In the genomic region with DNA sequence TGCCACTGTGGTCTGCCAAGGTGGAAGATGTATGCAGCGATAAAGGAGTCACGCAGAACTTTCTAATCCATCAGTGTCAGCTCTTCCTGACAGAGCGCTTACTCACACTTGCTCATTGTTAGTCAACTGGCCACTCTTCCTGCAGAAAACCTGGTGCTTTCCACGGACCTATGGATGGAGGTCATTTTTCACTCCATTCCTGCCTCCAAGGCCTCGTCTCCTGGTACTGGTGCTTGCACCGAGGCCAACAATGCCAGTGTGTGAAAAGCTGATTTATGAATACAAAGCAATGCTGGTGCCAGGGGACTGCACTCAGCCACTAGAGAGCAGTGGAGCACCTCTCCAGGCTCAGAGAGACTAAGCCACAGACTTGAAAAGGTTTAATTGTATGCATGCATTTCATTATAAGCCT, we compare ENCODE assay signal across 10 mouse cellular contexts. TPM values are rescaled to one million over a fixed set of nuclear protein-coding genes. Genes with fewer than 3 reads are reported as not detected.
DNase-seq lines count a peak whose midpoint lies in the region; ATAC-seq and TF ChIP-seq lines count a peak whose summit lies in the region.
"Had no signal": no experiment of that assay in that cellular context is flagged by ENCODE, and none has a peak within 500 bp of the region (broad histone marks: within the 10 kb centered on the region; RNA-seq: fewer than 3 reads in every experiment).

No protein-coding gene starts in this region.

- 58% methylated on average over 6 of the region's 6 CpGs for WGBS in liver, embryonic 14.5 days (ENCODE audit: insufficient replicate concordance)
- WGBS in liver, embryonic 11.5 days = 74% methylated on average over 6 of the region's 6 CpGs
- WGBS in hindbrain, embryonic 11.5 days = 46% methylated on average over 6 of the region's 6 CpGs

- H3K36me3 ChIP-seq in liver, embryonic 14.5 days (replicated peaks; ENCODE audit: control insufficient read depth, insufficient read depth, low read depth) = peaks cover 5% of the 10 kb centered on the region; the same call in 1 of the 2 replicates
- peaks cover 11% of the 10 kb centered on the region; the same call in 1 of the 2 replicates for H3K36me3 ChIP-seq in liver, embryonic 11.5 days (ENCODE audit: control insufficient read depth, insufficient read depth, low read length)
- 0 out of 2 replicates have a peak, but pooled peaks cover 4% of the 10 kb centered on the region for H3K36me3 ChIP-seq in hindbrain, embryonic 11.5 days (ENCODE audit: control insufficient read depth, insufficient read depth, low read length)

- H3K4me3 ChIP-seq in liver, embryonic 14.5 days (ENCODE audit: insufficient read depth in 1 of 2, low read depth in 2 of 2, low read length in 2 of 2) = no peak overlapping the region
- no peak overlapping the region for H3K4me3 ChIP-seq in liver, embryonic 11.5 days (ENCODE audit: low read depth, low read length)
- H3K4me3 ChIP-seq in hindbrain, embryonic 11.5 days (ENCODE audit: low read depth, low read length) = no peak overlapping the region
- H3K4me3 ChIP-seq: heart, embryonic 15.5 days; myocyte had no signal

- H3K27ac ChIP-seq in liver, embryonic 14.5 days = no peak overlapping the region
- H3K27ac ChIP-seq in liver, embryonic 11.5 days (ENCODE audit: low read depth, low read length) = no peak overlapping the region
- peak overlapping the region; percentile 79 for H3K27ac ChIP-seq in hindbrain, embryonic 11.5 days (ENCODE audit: low read depth, low read length)
- H3K27ac ChIP-seq: heart, embryonic 15.5 days had no signal

- H3K4me2 ChIP-seq in liver, embryonic 14.5 days (ENCODE audit: low read depth) = no peak overlapping the region
- no peak overlapping the region for H3K4me2 ChIP-seq in liver, embryonic 11.5 days
- H3K4me2 ChIP-seq in hindbrain, embryonic 11.5 days (replicated peaks; ENCODE audit: low read depth, low read length) = no peak overlapping the region
- H3K4me2 ChIP-seq: heart, embryonic 15.5 days had no signal

- no peak for DNase-seq in liver, embryonic 14.5 days (ENCODE audit: low read depth in 3 of 3, low spot score in 3 of 3)
- no peak for DNase-seq in liver, embryonic 11.5 days (ENCODE audit: low spot score)
- DNase-seq in cerebellum, adult 11 months = peak; percentile 35
- DNase-seq in hindbrain, embryonic 11.5 days (ENCODE audit: low spot score) = peak; percentile 66
- peak; percentile 31 to 60 for DNase-seq in left cerebral cortex, adult 8-10 months (ENCODE audit: low spot score in 2 of 2)
- peak; percentile 32 for DNase-seq in retina, postnatal 7 days (ENCODE audit: low read depth, low spot score)
- no peak for DNase-seq in spleen, postnatal 4 days (ENCODE audit: low spot score in 2 of 2)
- no peak for DNase-seq in gastrocnemius, adult 8-10 months (ENCODE audit: low spot score in 2 of 2)

- no peaks in the 10 kb centered on the region for H3K27me3 ChIP-seq in liver, embryonic 14.5 days (ENCODE audit: control insufficient read depth, insufficient read depth, low read length)
- no peaks in the 10 kb centered on the region for H3K27me3 ChIP-seq in liver, embryonic 11.5 days (replicated peaks; ENCODE audit: control insufficient read depth, insufficient read depth, low read length)
- H3K27me3 ChIP-seq in hindbrain, embryonic 11.5 days (ENCODE audit: control insufficient read depth, insufficient read depth, low read length) = no peaks in the 10 kb centered on the region
- H3K27me3 ChIP-seq: heart, embryonic 15.5 days had no signal

- TF ChIP-seq CTCF in liver, embryonic 14.5 days (IDR thresholded peaks at IDR 0.05; ENCODE audit: low read depth) = peak; percentile 29; the same call in 1 of the 2 replicates

- H3K9ac ChIP-seq in liver, embryonic 14.5 days (replicated peaks) = no peak overlapping the region
- H3K9ac ChIP-seq in liver, embryonic 11.5 days (ENCODE audit: low read depth, low read length) = no peak overlapping the region
- no peak overlapping the region for H3K9ac ChIP-seq in hindbrain, embryonic 11.5 days (ENCODE audit: low read depth, low read length)
- H3K9ac ChIP-seq: heart, embryonic 15.5 days had no signal

- H3K9me3 ChIP-seq in liver, embryonic 14.5 days (ENCODE audit: control insufficient read depth, low read length) = no peaks in the 10 kb centered on the region
- H3K9me3 ChIP-seq in liver, embryonic 11.5 days (ENCODE audit: control insufficient read depth, low read length) = no peaks in the 10 kb centered on the region
- no peaks in the 10 kb centered on the region for H3K9me3 ChIP-seq in hindbrain, embryonic 11.5 days (ENCODE audit: control insufficient read depth, low read length)
- H3K9me3 ChIP-seq: heart, embryonic 15.5 days had no signal

- ATAC-seq in liver, embryonic 14.5 days (ENCODE audit: insufficient read depth) = no peak
- no peak for ATAC-seq in liver, embryonic 11.5 days (replicated peaks; ENCODE audit: low FRiP score)
- peak; percentile 90 for ATAC-seq in hindbrain, embryonic 11.5 days (ENCODE audit: low FRiP score)

- no peaks in the 10 kb centered on the region for H3K4me1 ChIP-seq in liver, embryonic 14.5 days (replicated peaks; ENCODE audit: control insufficient read depth in 2 of 2, insufficient read depth in 2 of 2, low read length in 1 of 2)
- H3K4me1 ChIP-seq in liver, embryonic 11.5 days (replicated peaks; ENCODE audit: control insufficient read depth, insufficient read depth, low read length) = no peaks in the 10 kb centered on the region
- no peaks in the 10 kb centered on the region for H3K4me1 ChIP-seq in hindbrain, embryonic 11.5 days (replicated peaks; ENCODE audit: control insufficient read depth, insufficient read depth, low read length)

- TF ChIP-seq EP300 in liver, embryonic 14.5 days (IDR thresholded peaks at IDR 0.05; ENCODE audit: low read depth) = no peak

RNA-seq across cellular contexts. Expression of gene Psmb7, which starts 22.3 kb away (rescaled TPM):
- 116 and 152 TPM in 2 replicates for polyA plus RNA-seq in liver, embryonic 14.5 days (2012; rRNA removed)
- 179 and 181 TPM in 2 replicates for polyA plus RNA-seq in liver, embryonic 14.5 days (2014; fragmentation: Nextera tagmentation; extraction: Ambion mirVana)
- polyA plus RNA-seq in liver, embryonic 11.5 days (2014; fragmentation: Nextera tagmentation; extraction: Ambion mirVana) = 271 and 282 TPM in 2 replicates
- polyA plus RNA-seq in hindbrain, embryonic 11.5 days (2014; fragmentation: Nextera tagmentation; extraction: Ambion mirVana) = 355 and 367 TPM in 2 replicates
- 100 to 1,000 TPM; 199 to 208 (median 202) TPM for total RNA-seq in left cerebral cortex, adult 8-10 months (2022)
- total RNA-seq in gastrocnemius, adult 8-10 months (2022) = 100 to 1,000 TPM; 311 to 333 (median 328) TPM

Comparison
In these comparisons a context has a peak if more than half of its experiments do, and no peak if none do; other contexts are left out.
1. DNase-seq: peak in cerebellum, adult 11 months (single experiment), hindbrain, embryonic 11.5 days (single experiment), left cerebral cortex, adult 8-10 months (2 of 2) and retina, postnatal 7 days (single experiment); none in liver, embryonic 14.5 days (0 of 3), liver, embryonic 11.5 days (single experiment), spleen, postnatal 4 days (0 of 2) and gastrocnemius, adult 8-10 months (0 of 2).